Mouse (Mus musculus) intestine, postnatal 0 days (tissue): ENCODE results near the gene Capn2. TPM values are rescaled to one million over a fixed set of nuclear protein-coding genes. Genes with fewer than 3 reads are reported as not detected.

Experiments used
- ATAC-seq: fragments of 200-750 bp; cut with Nextera tagmentation; 2 replicates; pipeline ENCODE4 v1.8.0; 2017; ENCODE audit warnings: mild to moderate bottlenecking, moderate TSS enrichment, moderate library complexity
- H3K27ac ChIP-seq: fragments of 300-500 bp; sonication (generic); 2 replicates; pipeline ENCODE4 v1.5.1; 2014; ENCODE audit warnings: mild to moderate bottlenecking, low read depth, low read length, moderate library complexity
- H3K27me3 ChIP-seq: fragments of 300-500 bp; sonication (generic); replicated peaks from 2 replicates; pipeline ENCODE4 v1.6.1; 2014; ENCODE audit warnings: low read length, mixed read lengths; ENCODE audit not compliant: control insufficient read depth, insufficient read depth
- H3K36me3 ChIP-seq: fragments of 300-500 bp; sonication (generic); 2 replicates; pipeline ENCODE4 v1.6.1; 2014; ENCODE audit warnings: mild to moderate bottlenecking, moderate library complexity; ENCODE audit not compliant: control insufficient read depth, insufficient read depth
- H3K4me1 ChIP-seq: fragments of 300-500 bp; sonication (generic); replicated peaks from 2 replicates; pipeline ENCODE4 v1.6.1; 2014; ENCODE audit warnings: antibody characterized with exemption, low read length, mixed read lengths; ENCODE audit not compliant: control insufficient read depth, insufficient read depth
- H3K4me2 ChIP-seq: fragments of 300-500 bp; sonication (generic); replicated peaks from 2 replicates; pipeline ENCODE4 v1.6.1; 2014; ENCODE audit warnings: low read depth, mild to moderate bottlenecking, moderate library complexity
- H3K4me3 ChIP-seq: fragments of 300-500 bp; sonication (generic); 2 replicates; pipeline ENCODE4 v1.5.1; 2014; ENCODE audit warnings: low read depth, low read length
- H3K9ac ChIP-seq: fragments of 300-500 bp; sonication (generic); 2 replicates; pipeline ENCODE4 v1.6.1; 2014; ENCODE audit warnings: mild to moderate bottlenecking, low read depth, low read length
- H3K9me3 ChIP-seq: fragments of 300-500 bp; sonication (generic); 2 replicates; pipeline ENCODE4 v1.6.1; 2016; ENCODE audit warnings: mixed run types; ENCODE audit not compliant: control insufficient read depth
- CTCF ChIP-seq: sonication (generic); IDR thresholded peaks from 2 replicates; pipeline ENCODE4 v1.5.1; 2016; ENCODE audit warnings: low read depth, mild to moderate bottlenecking, control low read depth, antibody characterized with exemption, moderate library complexity
- WGBS: fragments of 180-500 bp; shearing (Covaris S2); extraction: QIAGEN DNeasy Blood & Tissue Kit; methylation state at CpG from one replicate; pipeline ENCODE4 v1.1.7; 2014; 5-methylcytosine and 5-hydroxymethylcytosine counted together
- polyA plus RNA-seq: library from polyadenylated mRNA; unstranded; fragments of >200 nt; fragmentation: Nextera tagmentation; extraction: Ambion mirVana; gene quantifications from 2 replicates; pipeline ENCODE4 v1.2.1, GENCODE M21; 2015

The Capn2 gene
- polyA plus RNA-seq, result 31.8 and 34.0 TPM in 2 replicates

DNA sequence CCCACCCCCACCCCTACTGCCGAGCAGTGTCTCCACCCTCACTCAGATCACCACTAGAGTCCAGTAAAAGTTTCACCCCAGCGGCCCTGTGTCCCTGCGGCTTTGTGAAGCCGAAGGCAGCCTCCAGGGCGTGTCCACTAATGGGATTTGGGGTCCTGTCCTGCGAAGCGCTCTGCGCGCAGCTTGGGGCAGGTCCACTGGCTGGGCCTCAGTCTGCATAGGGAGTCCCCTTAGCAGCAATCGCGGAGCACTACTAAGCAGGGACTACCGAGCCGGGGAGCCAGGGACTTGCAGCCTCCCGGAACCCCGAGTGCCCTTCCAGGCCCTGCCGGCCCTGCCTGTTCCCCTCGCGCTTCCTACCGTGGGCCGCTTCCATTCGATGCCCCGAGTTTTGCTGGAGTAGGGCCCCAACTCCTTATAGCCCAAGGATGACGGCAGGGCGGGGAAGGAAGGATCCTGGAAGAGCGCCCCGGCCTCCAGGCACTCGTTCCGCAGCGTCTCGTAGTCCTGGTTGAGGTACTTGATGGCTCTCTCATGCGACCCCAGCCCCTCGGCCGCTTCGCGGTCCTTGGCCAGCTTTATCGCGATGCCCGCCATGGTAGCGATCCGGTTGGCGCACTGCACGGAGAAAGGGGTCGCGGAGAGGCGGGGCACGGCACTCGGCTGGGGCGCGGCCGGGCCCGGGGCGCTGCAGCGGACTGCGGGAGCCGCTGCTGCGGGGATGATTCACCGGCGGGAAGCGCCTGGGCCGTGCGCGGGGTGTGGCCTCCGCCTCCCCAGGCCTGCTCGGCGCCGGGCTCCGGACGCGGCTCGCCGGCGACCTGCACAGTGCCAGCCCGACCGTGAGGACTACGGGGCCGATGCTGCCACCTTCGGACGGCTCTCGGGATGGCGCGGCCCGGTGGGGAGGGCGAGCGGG is at the start of gene Capn2:
Gene Capn2, minus strand, starts transcription at position 851 of the 919 bp plus-strand sequence.
- H3K4me2 ChIP-seq, result peak within 1 kb of the TSS; percentile 83
- H3K9me3 ChIP-seq, result no peaks in the 10 kb centered on the region
- WGBS, result under 1% methylated on average over 77 of the region's 84 CpGs
- H3K27ac ChIP-seq, result peak within 1 kb of the TSS; percentile 82
- peak within 1 kb of the TSS; percentile 65 for H3K4me3 ChIP-seq
- H3K27me3 ChIP-seq, result no peaks in the 10 kb centered on the region
- no peaks in the 10 kb centered on the region for H3K4me1 ChIP-seq
- ATAC-seq, result peak; percentile 91
- H3K36me3 ChIP-seq, result peaks cover 9% of the 10 kb centered on the region
- H3K9ac ChIP-seq, result peak within 1 kb of the TSS; percentile 78
- TF ChIP-seq CTCF, result peak; percentile 82

- Histone ChIP-seq H3K9ac (no peak overlapping the region), H3K4me1 (no peaks in the 10 kb centered on the region), H3K9me3 (no peaks in the 10 kb centered on the region), H3K27me3 (no peaks in the 10 kb centered on the region), H3K4me2 (peak overlapping the region; percentile 10; the same call in 1 of the 2 replicates), H3K4me3 (no peak overlapping the region), H3K27ac (no peak overlapping the region; the same call in 1 of the 2 replicates), H3K36me3 (no peaks in the 10 kb centered on the region)
- ATAC-seq, result no peak
- whole genome bisulfite sequencing, result 79% methylated on average over 6 of the region's 6 CpGs
- TF ChIP-seq CTCF, result no peak
Observed at GRCm38 (mm10) chr1:182565351-182565835, 48.0 kb upstream of the Capn2 start.

GRCm38 (mm10) chr1:182564408-182565120 is 47.2 kb upstream of the Capn2 start, which contains the start of gene Capn8:
Capn8 (plus strand) TSS chr1:182565007.
- TF ChIP-seq CTCF, result peak; percentile 77
- H3K27ac ChIP-seq, result peak within 1 kb of the TSS; percentile 57
- no peak within 1 kb of the TSS for H3K4me3 ChIP-seq
- peak within 1 kb of the TSS; percentile 14; the same call in 1 of the 2 replicates for H3K4me2 ChIP-seq
- H3K9ac ChIP-seq, result no peak within 1 kb of the TSS
- 46% methylated on average over 5 of the region's 5 CpGs for WGBS
- ATAC-seq, result peak; percentile 92
- no peaks in the 10 kb centered on the region for H3K27me3 ChIP-seq
- no peaks in the 10 kb centered on the region for H3K36me3 ChIP-seq
- H3K9me3 ChIP-seq, result no peaks in the 10 kb centered on the region
- no peaks in the 10 kb centered on the region for H3K4me1 ChIP-seq

DNA sequence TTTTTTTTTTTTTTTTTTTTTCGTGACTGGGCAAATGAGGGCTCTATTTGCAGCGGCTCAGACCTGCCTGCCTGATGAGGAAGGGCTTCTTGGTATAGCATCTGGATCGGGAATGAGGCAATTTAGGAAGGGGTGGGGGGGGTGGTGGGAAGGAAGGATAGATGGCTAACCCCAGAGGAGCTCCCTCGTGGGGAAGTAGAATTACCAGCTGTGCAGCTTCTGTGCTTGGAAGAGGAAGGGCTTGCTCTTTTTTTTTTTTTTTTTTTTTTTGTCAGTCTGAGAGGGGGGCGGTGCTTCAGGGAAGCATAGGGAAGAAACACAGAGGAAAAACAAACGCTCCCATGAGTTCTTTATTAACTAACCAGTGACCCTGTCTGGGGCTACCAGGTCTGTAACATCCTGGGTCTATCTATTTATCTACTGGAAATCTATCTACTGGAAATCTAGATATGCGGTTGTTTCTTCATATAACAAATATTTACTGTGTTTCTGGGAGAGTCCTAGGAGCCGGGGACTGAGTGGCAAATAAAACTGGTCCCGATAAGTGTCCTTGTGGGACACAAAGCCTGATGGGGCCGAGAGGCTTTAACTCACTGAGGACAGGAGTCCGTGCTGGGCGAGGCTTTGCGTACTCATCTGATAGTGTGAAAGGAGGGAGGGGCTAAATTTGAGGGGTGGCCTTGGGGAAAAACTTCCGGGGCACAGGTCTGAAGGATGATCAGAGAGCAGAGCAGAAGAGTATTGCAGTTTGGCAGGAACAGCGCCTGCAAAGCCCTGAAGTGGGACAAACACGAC is 45.4 kb upstream of the Capn2 start:
- no peak for TF ChIP-seq CTCF
- Histone ChIP-seq H3K4me2 (peak overlapping the region; percentile 44), H3K36me3 (no peaks in the 10 kb centered on the region), H3K9me3 (no peaks in the 10 kb centered on the region), H3K4me1 (no peaks in the 10 kb centered on the region), H3K9ac (no peak overlapping the region), H3K27ac (0 out of 2 replicates have a peak overlapping the region, but pooled peaks have one; percentile 9), H3K27me3 (no peaks in the 10 kb centered on the region), H3K4me3 (no peak overlapping the region)
- 15% methylated on average over 16 of the region's 16 CpGs for WGBS
- peak; percentile 14; the same call in 1 of the 2 replicates for ATAC-seq

- Histone ChIP-seq H3K4me1 (no peaks in the 10 kb centered on the region), H3K27ac (no peak overlapping the region), H3K9me3 (no peaks in the 10 kb centered on the region), H3K27me3 (no peaks in the 10 kb centered on the region), H3K4me2 (no peak overlapping the region), H3K4me3 (no peak overlapping the region), H3K36me3 (no peaks in the 10 kb centered on the region), H3K9ac (no peak overlapping the region)
- 72% methylated on average over 11 of the region's 11 CpGs for WGBS
- no peak for TF ChIP-seq CTCF
- ATAC-seq, result no peak
Observed at GRCm38 (mm10) chr1:182561945-182562514, 44.6 kb upstream of the Capn2 start.
